Mouse (Mus musculus) lung, adult 2 months (tissue): ENCODE measurements at regions not wholly inside any gene's neighbourhood (a gene's known extent, or its start where the extent isn't known, plus 50 kb on each side); places are given as distances from the start of the nearest gene placed in this dataset.

Experiments used
- DNase-seq: peaks from one replicate; pipeline ENCODE4 v3.0.0; 2022
- H3K4me1 ChIP-seq: fragments of 200-500 bp; 2 replicates; pipeline ENCODE4 v1.6.1; 2011; ENCODE audit warnings: low read length; ENCODE audit not compliant: control insufficient read depth, insufficient read depth
- H3K4me3 ChIP-seq: fragments of 200-500 bp; replicated peaks from 2 replicates; pipeline ENCODE3; 2011; ENCODE audit warnings: low read depth, mild to moderate bottlenecking, control low read depth, low read length; ENCODE audit errors: extremely low read depth
- CTCF ChIP-seq: fragments of 200-500 bp; IDR thresholded peaks from 2 replicates; pipeline ENCODE4 v1.5.1; 2011; ENCODE audit warnings: mild to moderate bottlenecking, low read length, control low read depth; ENCODE audit not compliant: insufficient read depth
- POLR2A ChIP-seq: fragments of 200-500 bp; IDR thresholded peaks from 2 replicates; pipeline ENCODE4 v1.6.1; 2011; ENCODE audit warnings: low read depth, mild to moderate bottlenecking, control low read depth, low read length, borderline replicate concordance; ENCODE audit errors: extremely low read depth
- WGBS: fragments of 180-500 bp; shearing (Covaris S2); methylation state at CpG from one replicate; pipeline ENCODE4 v1.1.7; 2018; 5-methylcytosine and 5-hydroxymethylcytosine counted together

DNA sequence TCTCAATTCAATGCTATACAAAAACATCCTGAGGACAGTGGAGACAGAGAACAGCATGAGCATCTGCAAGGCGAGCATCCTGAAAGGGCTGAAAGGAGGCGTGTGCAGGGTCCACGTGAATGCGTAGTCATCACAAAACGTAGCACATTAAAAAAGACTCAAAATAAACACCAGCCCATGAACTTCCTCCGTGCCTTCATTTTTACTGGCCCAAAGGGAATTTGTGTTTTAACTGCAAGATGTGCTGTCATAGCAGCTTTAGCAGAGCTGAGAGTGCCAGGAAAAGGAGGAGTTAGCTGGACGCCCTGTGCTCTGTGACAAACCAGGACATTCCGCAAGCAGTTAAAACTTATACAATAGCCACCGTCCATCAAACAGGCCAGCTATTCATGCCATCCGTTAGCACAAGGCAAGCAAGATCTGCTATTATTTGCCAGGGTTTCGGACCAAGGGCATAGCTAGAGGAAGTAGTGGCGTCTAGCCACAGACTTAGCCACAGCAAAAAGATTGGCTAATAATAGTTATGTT is 92.9 kb upstream of the Stmnd1 start:
- Histone ChIP-seq H3K4me1 (no peaks in the 10 kb centered on the region), H3K4me3 (no peak overlapping the region)
- no peak for DNase-seq
- TF ChIP-seq CTCF (no peak), POLR2A (no peak)
- 19% methylated on average over 12 of the region's 12 CpGs for WGBS

DNA sequence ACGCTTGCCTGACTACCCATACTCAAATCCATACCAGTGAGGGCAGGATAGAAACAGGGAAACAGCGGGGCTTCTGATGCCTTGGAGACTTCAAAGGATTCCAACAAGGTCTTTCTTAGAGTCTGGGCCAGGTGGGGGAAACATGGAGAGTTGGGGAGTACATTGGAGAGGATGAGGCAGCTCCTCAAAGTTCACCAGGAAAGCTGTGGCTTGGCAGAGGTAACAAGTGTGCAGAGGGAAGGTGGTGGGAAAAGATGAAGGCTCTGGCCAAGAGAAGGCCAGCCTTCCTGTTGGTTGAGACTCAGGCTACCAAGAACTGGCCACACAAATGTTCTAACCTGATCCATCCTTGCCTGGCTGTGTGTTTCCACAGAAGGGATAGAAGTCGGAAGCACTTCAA is 93.6 kb upstream of the Stmnd1 start:
- no peak for DNase-seq
- H3K4me1 ChIP-seq: no peaks in the 10 kb centered on the region
- TF ChIP-seq POLR2A (no peak), CTCF (no peak)
- 88% methylated on average over 3 of the region's 3 CpGs for WGBS
- H3K4me3 ChIP-seq: no peak overlapping the region

DNA sequence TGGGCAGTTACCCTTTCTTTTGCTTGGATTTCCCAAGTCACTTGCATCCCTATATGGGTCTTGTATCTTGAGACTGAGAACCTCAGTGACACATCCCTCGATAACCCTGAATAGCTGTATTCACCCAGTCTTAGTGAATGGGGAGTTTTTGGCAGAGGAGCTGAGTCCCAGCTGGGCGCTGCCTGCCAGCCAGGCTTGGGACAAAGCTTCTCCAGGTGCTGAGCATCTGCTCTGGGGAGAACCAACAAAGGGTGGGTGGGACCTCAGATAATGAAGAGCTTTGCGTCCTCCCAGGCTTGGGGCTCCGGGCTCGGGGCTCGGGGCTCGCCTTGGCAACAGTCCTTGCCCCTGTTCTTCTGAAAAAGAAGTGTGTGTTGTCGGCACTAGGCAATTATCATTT is 100.4 kb upstream of the Stmnd1 start:
- Histone ChIP-seq H3K4me3 (no peak overlapping the region), H3K4me1 (no peaks in the 10 kb centered on the region)
- DNase-seq: no peak
- TF ChIP-seq CTCF: no peak
- no peak for TF ChIP-seq POLR2A
- 62% methylated on average over 8 of the region's 8 CpGs for WGBS

DNA sequence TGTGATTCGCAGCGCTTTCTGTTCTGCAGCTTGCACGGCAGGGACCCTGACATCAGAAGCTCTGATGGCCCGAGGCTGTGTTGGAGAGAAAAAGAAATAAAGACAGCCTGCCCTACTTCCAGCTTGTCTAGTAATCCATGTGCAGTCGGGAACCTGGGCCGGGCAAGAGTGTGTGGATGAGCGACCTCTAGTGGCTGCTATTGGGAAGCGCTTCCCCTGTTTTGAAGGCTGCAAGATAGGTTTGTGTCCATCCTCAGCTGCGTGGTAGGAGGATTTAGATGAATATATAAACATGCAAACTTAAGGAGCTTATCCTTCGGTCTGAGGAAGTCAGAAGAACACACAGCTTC is 111.5 kb upstream of the Stmnd1 start:
- WGBS: 4% methylated on average over 10 of the region's 10 CpGs
- no peak overlapping the region for H3K4me3 ChIP-seq
- peak; percentile 91 for TF ChIP-seq CTCF
- TF ChIP-seq POLR2A: no peak
- no peaks in the 10 kb centered on the region for H3K4me1 ChIP-seq
- peak; percentile 49 for DNase-seq

DNA sequence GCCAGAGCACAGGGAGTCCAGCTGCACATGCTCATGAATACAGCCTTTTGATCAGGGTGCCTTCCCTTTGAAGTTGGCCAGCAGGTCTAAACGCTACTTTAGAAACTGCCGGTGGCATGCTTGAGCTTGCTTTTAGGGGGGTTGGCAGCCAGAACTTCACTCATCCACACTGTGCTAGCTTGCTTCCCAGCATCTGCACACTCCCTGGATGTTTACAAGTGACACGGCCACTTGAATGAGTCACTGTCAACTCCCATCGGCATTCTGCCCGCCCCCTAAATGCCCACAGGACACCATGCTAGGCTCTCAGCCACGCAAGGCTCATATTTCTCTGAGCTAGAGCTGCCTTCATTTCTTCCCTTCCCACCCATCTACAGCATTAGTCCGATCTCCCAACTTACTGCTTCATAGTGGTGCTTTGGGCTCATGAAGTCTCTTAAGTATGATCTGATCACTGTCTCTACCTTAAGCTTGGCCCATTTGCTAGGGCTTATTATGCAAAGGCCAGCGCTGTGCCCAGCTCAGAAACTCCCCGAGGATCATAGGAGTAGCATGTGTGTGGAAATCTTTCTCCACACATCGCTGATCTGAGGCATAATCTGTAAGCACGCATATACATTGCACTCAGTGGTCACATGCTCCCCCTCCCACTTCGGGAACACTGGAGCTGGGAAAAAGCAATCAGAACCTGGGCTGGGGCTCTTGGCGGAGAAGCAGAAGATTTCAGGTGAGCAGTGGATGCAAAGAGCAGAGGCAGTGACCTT is 112.1 kb upstream of the Stmnd1 start:
- no peak for TF ChIP-seq CTCF
- TF ChIP-seq POLR2A: no peak
- DNase-seq: no peak
- WGBS: 37% methylated on average over 13 of the region's 13 CpGs
- Histone ChIP-seq H3K4me3 (no peak overlapping the region), H3K4me1 (no peaks in the 10 kb centered on the region)

DNA sequence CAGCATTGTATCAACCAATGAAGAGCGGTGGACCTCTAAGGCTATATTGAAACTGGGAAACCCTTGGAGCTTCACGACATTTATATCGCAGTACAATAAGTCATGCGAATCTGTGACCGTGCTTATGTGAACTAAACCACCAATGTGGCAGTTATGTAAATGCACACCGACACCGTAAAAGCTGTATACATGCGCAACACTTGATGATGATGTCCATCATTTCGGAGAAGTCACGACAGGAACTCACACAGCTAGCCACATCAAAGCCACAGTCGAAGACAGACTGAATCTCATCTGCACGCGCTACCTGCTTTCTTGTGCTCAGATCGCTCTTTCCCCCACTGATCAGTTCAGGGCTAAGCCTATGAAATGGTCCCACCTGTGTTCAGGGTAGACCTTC is 114.2 kb upstream of the Stmnd1 start:
- WGBS: 91% methylated on average over 14 of the region's 14 CpGs
- Histone ChIP-seq H3K4me3 (no peak overlapping the region), H3K4me1 (no peaks in the 10 kb centered on the region)
- no peak for TF ChIP-seq CTCF
- no peak for TF ChIP-seq POLR2A
- no peak for DNase-seq

DNA sequence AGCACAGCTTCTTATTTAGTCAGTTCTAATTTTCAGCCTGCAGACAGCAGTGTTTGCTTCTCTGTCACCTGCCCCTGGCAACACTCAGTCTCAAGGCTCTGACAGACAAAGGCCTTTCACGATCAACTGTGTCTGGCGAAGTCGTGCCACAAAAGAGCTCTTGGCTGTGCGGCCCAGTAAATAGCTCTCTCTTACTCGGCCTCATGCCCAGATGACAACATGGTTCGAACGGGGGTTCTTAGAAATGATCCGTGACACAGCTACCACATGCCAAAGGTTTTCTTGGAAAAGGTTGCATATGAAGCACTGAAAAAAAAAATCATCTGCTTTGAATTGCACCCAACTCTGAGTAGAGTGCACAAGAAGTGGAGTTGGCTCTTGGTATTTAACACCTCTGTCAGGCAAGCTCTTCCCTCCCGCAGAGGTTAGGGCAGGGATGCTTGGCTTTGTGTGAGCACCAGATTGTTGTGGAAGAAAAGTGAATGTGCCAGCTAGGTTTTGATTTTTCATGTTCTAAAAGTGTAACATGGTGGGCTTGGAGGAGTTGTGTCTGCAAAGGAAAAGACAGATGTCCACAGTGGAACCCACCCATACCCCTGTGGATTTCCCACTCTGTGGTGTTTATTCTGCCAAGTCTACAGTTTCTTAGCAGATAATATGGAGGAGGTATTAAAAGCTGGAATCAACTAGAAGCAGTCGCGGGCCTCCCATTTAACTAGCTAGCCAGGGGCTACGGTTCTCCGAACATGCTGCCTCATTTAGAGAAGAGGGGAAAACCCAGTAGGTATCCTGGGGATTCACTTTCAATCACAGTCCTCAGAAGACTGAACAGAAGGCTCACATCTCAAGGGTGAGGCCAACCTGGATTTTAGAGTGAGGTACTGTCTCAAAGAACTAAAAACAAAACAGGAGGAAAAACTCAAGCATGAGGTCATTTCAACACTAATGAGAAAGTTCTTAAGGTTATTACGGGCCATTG is 120.0 kb upstream of the Stmnd1 start:
- no peak for TF ChIP-seq POLR2A
- TF ChIP-seq CTCF: no peak
- no peak overlapping the region for H3K4me3 ChIP-seq
- WGBS: 84% methylated on average over 14 of the region's 14 CpGs
- no peaks in the 10 kb centered on the region for H3K4me1 ChIP-seq
- DNase-seq: no peak

DNA sequence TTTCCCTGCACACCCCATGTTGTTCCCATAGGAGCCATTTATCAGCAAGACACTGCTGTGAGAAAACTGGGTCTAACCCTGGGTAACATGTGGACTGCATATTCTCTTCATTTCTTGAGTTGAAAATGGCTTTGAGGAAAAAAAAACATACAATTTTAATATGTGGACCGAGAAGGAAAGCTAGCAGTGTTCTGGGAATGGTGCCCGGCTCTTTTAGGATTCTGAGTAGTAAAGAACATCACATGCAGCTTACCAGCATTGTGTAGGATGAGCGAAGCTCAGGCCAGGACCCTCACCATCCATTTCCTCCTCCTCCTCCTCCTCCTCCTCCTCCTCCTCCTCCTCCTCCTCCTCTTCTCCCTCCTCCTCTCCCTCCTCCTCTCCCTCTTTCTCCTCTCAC is 133.5 kb upstream of the Stmnd1 start:
- H3K4me3 ChIP-seq: no peak overlapping the region
- H3K4me1 ChIP-seq: no peaks in the 10 kb centered on the region
- no peak for DNase-seq
- TF ChIP-seq POLR2A: no peak
- TF ChIP-seq CTCF: no peak
- WGBS: 86% methylated on average over 3 of the region's 3 CpGs

DNA sequence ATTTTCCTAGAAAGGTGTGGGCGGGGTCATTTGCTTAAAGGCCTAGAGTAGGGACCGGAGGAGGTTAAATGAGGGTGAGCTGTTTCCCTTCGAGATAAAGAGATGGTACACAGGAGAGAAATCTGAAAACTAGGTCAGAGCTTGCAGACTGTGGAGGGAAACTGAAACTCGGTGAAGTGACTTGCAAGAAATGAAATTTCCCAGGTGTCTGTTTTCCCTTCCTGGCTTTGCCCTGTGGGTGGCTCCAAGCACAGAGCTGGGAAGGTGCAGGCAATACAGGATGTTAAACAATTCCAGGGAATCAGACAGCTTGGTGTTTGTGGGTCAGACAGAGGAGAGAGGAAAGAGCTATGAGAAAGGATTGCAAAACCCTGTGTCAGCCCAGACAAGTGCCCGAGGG is 134.3 kb upstream of the Stmnd1 start:
- Histone ChIP-seq H3K4me1 (no peaks in the 10 kb centered on the region), H3K4me3 (no peak overlapping the region)
- no peak for DNase-seq
- TF ChIP-seq POLR2A (no peak), CTCF (no peak)
- 58% methylated on average over 5 of the region's 5 CpGs for WGBS
